Mouse (Mus musculus): ENCODE results near the gene Blm. TPM values are rescaled to one million over a fixed set of nuclear protein-coding genes. Genes with fewer than 3 reads are reported as not detected.

Gene Blm
- polyA plus RNA-seq, 1 experiment from 2014 or later, result 14.5 TPM

GRCm38 (mm10) chr7:80414303-80414855 lies 120.5 kb downstream of the Blm start:
- Histone ChIP-seq H3K4me3 (ENCODE audit: low read length) (no peak overlapping the region), H3K9me3 (replicated peaks; ENCODE audit: control insufficient read depth, low read length) (no peaks in the 10 kb centered on the region), H3K4me1 (ENCODE audit: control insufficient read depth, insufficient read depth, low read length) (peaks cover 9% of the 10 kb centered on the region), H3K9ac (ENCODE audit: low read length) (no peak overlapping the region), H3K27ac (ENCODE audit: low read length) (no peak overlapping the region), H3K36me3 (ENCODE audit: control insufficient read depth, insufficient read depth) (no peaks in the 10 kb centered on the region), H3K27me3 (ENCODE audit: control insufficient read depth, insufficient read depth, low read length) (no peaks in the 10 kb centered on the region), H3K4me2 (ENCODE audit: low read depth, low read length) (no peak overlapping the region)
- WGBS, result 71% methylated on average over 7 of the region's 7 CpGs
- ATAC-seq (replicated peaks; ENCODE audit: extremely low read depth, insufficient read depth, low FRiP score), result no peak

GRCm38 (mm10) chr7:80413512-80414302 lies 121.2 kb downstream of the Blm start:
- no peak for ATAC-seq (replicated peaks; ENCODE audit: extremely low read depth, insufficient read depth, low FRiP score)
- Histone ChIP-seq H3K27me3 (ENCODE audit: control insufficient read depth, insufficient read depth, low read length) (no peaks in the 10 kb centered on the region), H3K27ac (ENCODE audit: low read length) (no peak overlapping the region), H3K36me3 (ENCODE audit: control insufficient read depth, insufficient read depth) (no peaks in the 10 kb centered on the region), H3K4me3 (ENCODE audit: low read length) (no peak overlapping the region), H3K4me2 (ENCODE audit: low read depth, low read length) (no peak overlapping the region), H3K9ac (ENCODE audit: low read length) (no peak overlapping the region), H3K4me1 (ENCODE audit: control insufficient read depth, insufficient read depth, low read length) (peaks cover 9% of the 10 kb centered on the region), H3K9me3 (replicated peaks; ENCODE audit: control insufficient read depth, low read length) (no peaks in the 10 kb centered on the region)
- 76% methylated on average over 9 of the region's 9 CpGs for WGBS

DNA sequence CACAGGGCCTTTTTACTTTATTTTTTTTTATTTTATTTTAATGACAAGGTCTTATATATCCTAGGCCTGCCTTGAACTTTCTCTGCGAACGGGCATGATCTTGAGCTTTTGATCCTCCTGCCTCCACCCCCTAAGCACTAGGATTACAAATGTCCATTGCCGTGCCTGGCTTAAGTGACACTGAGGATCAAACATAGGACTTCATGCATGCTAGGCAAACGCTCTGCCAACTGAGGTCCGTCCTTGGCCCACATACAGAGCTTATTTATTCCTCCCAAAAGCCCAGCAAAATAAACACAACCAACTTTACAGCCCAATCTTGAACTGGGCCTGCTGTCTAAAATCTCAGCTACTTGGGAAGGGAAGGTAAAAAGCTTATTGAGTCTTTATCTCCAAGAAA lies 122.1 kb downstream of the Blm start:
- Histone ChIP-seq H3K27ac (ENCODE audit: low read length) (no peak overlapping the region), H3K9ac (ENCODE audit: low read length) (no peak overlapping the region), H3K36me3 (ENCODE audit: control insufficient read depth, insufficient read depth) (no peaks in the 10 kb centered on the region), H3K4me2 (ENCODE audit: low read depth, low read length) (no peak overlapping the region), H3K9me3 (replicated peaks; ENCODE audit: control insufficient read depth, low read length) (no peaks in the 10 kb centered on the region), H3K4me3 (ENCODE audit: low read length) (no peak overlapping the region), H3K27me3 (ENCODE audit: control insufficient read depth, insufficient read depth, low read length) (no peaks in the 10 kb centered on the region), H3K4me1 (ENCODE audit: control insufficient read depth, insufficient read depth, low read length) (peaks cover 9% of the 10 kb centered on the region)
- no peak for ATAC-seq (replicated peaks; ENCODE audit: extremely low read depth, insufficient read depth, low FRiP score)
- 77% methylated on average over 5 of the region's 5 CpGs for WGBS

DNA sequence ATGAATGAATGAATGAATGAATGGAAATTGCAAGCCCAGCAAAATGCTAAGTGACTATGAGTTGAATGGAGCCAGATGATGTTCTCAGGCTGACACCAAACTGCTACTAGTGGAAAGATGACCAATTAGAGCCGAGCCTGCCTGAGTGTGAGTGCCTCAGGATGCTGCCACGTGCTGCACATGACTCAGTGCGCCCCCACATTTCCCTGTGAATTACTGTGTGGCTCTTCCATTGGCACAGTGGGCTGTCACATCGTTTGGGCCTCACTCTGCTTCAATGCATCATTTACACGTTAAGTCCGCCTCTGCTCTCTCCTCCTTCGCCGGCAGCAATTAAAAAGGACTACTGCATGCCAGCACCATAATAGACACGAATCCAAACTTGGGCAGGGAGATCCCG lies 122.6 kb downstream of the Blm start:
- ATAC-seq (replicated peaks; ENCODE audit: extremely low read depth, insufficient read depth, low FRiP score), result no peak
- peaks cover 9% of the 10 kb centered on the region for H3K4me1 ChIP-seq (ENCODE audit: control insufficient read depth, insufficient read depth, low read length)

DNA sequence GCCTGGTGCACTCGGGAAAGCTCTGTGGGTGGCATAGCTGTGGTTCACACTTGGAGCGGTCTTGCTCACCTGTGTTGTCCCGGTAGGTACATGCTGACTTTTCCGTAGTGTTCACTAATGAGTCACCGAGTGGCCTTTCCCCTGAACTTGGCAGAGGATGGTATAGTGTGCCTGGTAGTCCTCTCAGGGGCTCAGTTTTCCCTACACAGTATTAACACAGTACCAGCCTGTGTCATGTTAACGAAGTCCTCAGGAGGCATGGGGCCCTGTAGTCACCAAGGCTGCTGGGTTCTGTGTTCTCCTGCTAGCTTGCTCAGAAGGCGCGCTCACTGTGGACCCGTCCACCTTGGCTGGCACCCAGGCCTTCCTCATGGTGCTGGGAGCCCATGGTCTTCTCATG lies 124.5 kb downstream of the Blm start:
- no peak overlapping the region for H3K4me2 ChIP-seq (ENCODE audit: low read depth, low read length)
- no peaks in the 10 kb centered on the region for H3K36me3 ChIP-seq (ENCODE audit: control insufficient read depth, insufficient read depth)
- H3K4me3 ChIP-seq (ENCODE audit: low read length), result no peak overlapping the region
- 85% methylated on average over 9 of the region's 9 CpGs for WGBS
- H3K27ac ChIP-seq (ENCODE audit: low read length), result no peak overlapping the region
- peaks cover 9% of the 10 kb centered on the region for H3K4me1 ChIP-seq (ENCODE audit: control insufficient read depth, insufficient read depth, low read length)
- H3K9ac ChIP-seq (ENCODE audit: low read length), result no peak overlapping the region
- no peaks in the 10 kb centered on the region for H3K27me3 ChIP-seq (ENCODE audit: control insufficient read depth, insufficient read depth, low read length)
- H3K9me3 ChIP-seq (replicated peaks; ENCODE audit: control insufficient read depth, low read length), result no peaks in the 10 kb centered on the region
- ATAC-seq (replicated peaks; ENCODE audit: extremely low read depth, insufficient read depth, low FRiP score), result no peak

More for the DNA sequence above, 122.6 kb downstream of the Blm start:
- H3K9ac ChIP-seq (ENCODE audit: low read length), result no peak overlapping the region
- no peaks in the 10 kb centered on the region for H3K9me3 ChIP-seq (replicated peaks; ENCODE audit: control insufficient read depth, low read length)
- H3K36me3 ChIP-seq (ENCODE audit: control insufficient read depth, insufficient read depth), result no peaks in the 10 kb centered on the region
- H3K27ac ChIP-seq (ENCODE audit: low read length), result no peak overlapping the region
- H3K27me3 ChIP-seq (ENCODE audit: control insufficient read depth, insufficient read depth, low read length), result no peaks in the 10 kb centered on the region
- H3K4me3 ChIP-seq (ENCODE audit: low read length), result no peak overlapping the region
- WGBS, result 71% methylated on average over 10 of the region's 10 CpGs
- H3K4me2 ChIP-seq (ENCODE audit: low read depth, low read length), result no peak overlapping the region

GRCm38 (mm10) chr7:80407712-80408111 lies 127.2 kb downstream of the Blm start:
- no peak overlapping the region for H3K4me2 ChIP-seq (ENCODE audit: low read depth, low read length)
- WGBS, result 72% methylated on average over 9 of the region's 9 CpGs
- no peak for ATAC-seq (replicated peaks; ENCODE audit: extremely low read depth, insufficient read depth, low FRiP score)
- no peak overlapping the region for H3K9ac ChIP-seq (ENCODE audit: low read length)
- no peaks in the 10 kb centered on the region for H3K27me3 ChIP-seq (ENCODE audit: control insufficient read depth, insufficient read depth, low read length)
- peaks cover 12% of the 10 kb centered on the region for H3K4me1 ChIP-seq (ENCODE audit: control insufficient read depth, insufficient read depth, low read length)
- H3K27ac ChIP-seq (ENCODE audit: low read length), result no peak overlapping the region
- H3K9me3 ChIP-seq (replicated peaks; ENCODE audit: control insufficient read depth, low read length), result no peaks in the 10 kb centered on the region
- H3K36me3 ChIP-seq (ENCODE audit: control insufficient read depth, insufficient read depth), result no peaks in the 10 kb centered on the region
- no peak overlapping the region for H3K4me3 ChIP-seq (ENCODE audit: low read length)

DNA sequence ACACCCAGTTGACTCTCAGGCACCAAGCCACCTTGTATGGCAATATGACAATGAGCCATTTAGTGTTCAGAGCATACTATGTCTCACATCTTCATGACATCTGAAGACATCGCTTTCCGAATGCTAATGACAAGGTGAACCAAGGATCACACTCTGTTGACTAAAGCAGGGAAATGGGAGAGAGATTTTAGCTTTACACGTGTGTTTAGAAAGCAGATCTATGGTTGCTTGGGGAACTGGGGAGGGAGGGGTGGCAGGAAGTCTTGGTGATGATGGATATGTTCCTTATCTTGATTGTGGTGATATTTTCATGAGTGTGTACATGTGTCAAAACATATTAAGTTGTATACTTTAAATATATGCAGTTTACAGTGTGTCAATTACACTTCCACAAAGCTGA lies 128.7 kb downstream of the Blm start:
- Histone ChIP-seq H3K27me3 (ENCODE audit: control insufficient read depth, insufficient read depth, low read length) (no peaks in the 10 kb centered on the region), H3K9me3 (replicated peaks; ENCODE audit: control insufficient read depth, low read length) (no peaks in the 10 kb centered on the region), H3K4me1 (ENCODE audit: control insufficient read depth, insufficient read depth, low read length) (peaks cover 17% of the 10 kb centered on the region), H3K36me3 (ENCODE audit: control insufficient read depth, insufficient read depth) (no peaks in the 10 kb centered on the region), H3K4me2 (ENCODE audit: low read depth, low read length) (no peak overlapping the region), H3K4me3 (ENCODE audit: low read length) (no peak overlapping the region), H3K27ac (ENCODE audit: low read length) (no peak overlapping the region), H3K9ac (ENCODE audit: low read length) (no peak overlapping the region)
- WGBS, result 82% methylated on average over 3 of the region's 3 CpGs
- ATAC-seq (replicated peaks; ENCODE audit: extremely low read depth, insufficient read depth, low FRiP score), result no peak

GRCm38 (mm10) chr7:80405188-80405695 lies 129.7 kb downstream of the Blm start, which contains the start of gene Furin:
Furin (minus strand) TSS chr7:80405436.
- H3K4me3 ChIP-seq (ENCODE audit: low read length), result no peak within 1 kb of the TSS
- no peaks in the 10 kb centered on the region for H3K36me3 ChIP-seq (ENCODE audit: control insufficient read depth, insufficient read depth)
- H3K9me3 ChIP-seq (replicated peaks; ENCODE audit: control insufficient read depth, low read length), result no peaks in the 10 kb centered on the region
- H3K27ac ChIP-seq (ENCODE audit: low read length), result peak within 1 kb of the TSS; percentile 89
- no peak within 1 kb of the TSS for H3K4me2 ChIP-seq (ENCODE audit: low read depth, low read length)
- WGBS, result 57% methylated on average over 9 of the region's 9 CpGs
- no peak within 1 kb of the TSS for H3K9ac ChIP-seq (ENCODE audit: low read length)
- H3K4me1 ChIP-seq (ENCODE audit: control insufficient read depth, insufficient read depth, low read length), result peaks cover 27% of the 10 kb centered on the region
- no peaks in the 10 kb centered on the region for H3K27me3 ChIP-seq (ENCODE audit: control insufficient read depth, insufficient read depth, low read length)
- no peak for ATAC-seq (replicated peaks; ENCODE audit: extremely low read depth, insufficient read depth, low FRiP score)
